Mouse (Mus musculus) G1E (cell line): ENCODE measurements around the gene AW822073.
"Not testable (repeated sequence)": the region's sequence is repeated elsewhere in the genome, so short reads cannot be mapped to it uniquely, and the experiment has no call there.

Experiments
- CTCF ChIP-seq: IDR thresholded peaks from 2 replicates; pipeline ENCODE4 v1.5.1; 2012; ENCODE audit warnings: low read depth, low read length, inconsistent platforms, mixed read lengths
- GATA1 ChIP-seq: IDR thresholded peaks from 2 replicates; pipeline ENCODE4 v1.6.1; 2012; ENCODE audit warnings: borderline replicate concordance, low read length, inconsistent platforms, mixed read lengths
- GATA2 ChIP-seq: IDR thresholded peaks from 2 replicates; pipeline ENCODE4 v1.6.1; 2012; ENCODE audit warnings: low read depth, low read length, inconsistent platforms, borderline replicate concordance
- POLR2AphosphoS5 ChIP-seq: IDR thresholded peaks from 2 replicates; pipeline ENCODE4 v1.6.1; 2012; ENCODE audit warnings: low read depth, low read length, inconsistent platforms; ENCODE audit not compliant: insufficient replicate concordance
- TAL1 ChIP-seq: conservative IDR thresholded peaks from 2 replicates; pipeline ENCODE4 v1.6.1; 2012; ENCODE audit warnings: low read depth, low read length, inconsistent platforms, mixed read lengths

- not testable (repeated sequence) for TF ChIP-seq CTCF, GATA1, TAL1, GATA2, POLR2AphosphoS5
Observed at GRCm38 (mm10) chr10:58232641-58232969, 7.9 kb upstream of the AW822073 start, which contains the start of gene Duxf3.
